Mouse (Mus musculus) erythroblast, embryonic 14.5 days (primary cell): ENCODE data around the gene Arhgap31.

ENCODE experiments used
- GATA1 ChIP-seq: IDR thresholded peaks from 2 replicates; pipeline ENCODE4 v1.6.1; 2012; ENCODE audit warnings: low read length, inconsistent platforms, mixed read lengths
- TAL1 ChIP-seq: IDR thresholded peaks from 3 replicates; pipeline ENCODE4 v1.6.1; 2012; ENCODE audit warnings: low read length, inconsistent platforms, mixed read lengths

DNA sequence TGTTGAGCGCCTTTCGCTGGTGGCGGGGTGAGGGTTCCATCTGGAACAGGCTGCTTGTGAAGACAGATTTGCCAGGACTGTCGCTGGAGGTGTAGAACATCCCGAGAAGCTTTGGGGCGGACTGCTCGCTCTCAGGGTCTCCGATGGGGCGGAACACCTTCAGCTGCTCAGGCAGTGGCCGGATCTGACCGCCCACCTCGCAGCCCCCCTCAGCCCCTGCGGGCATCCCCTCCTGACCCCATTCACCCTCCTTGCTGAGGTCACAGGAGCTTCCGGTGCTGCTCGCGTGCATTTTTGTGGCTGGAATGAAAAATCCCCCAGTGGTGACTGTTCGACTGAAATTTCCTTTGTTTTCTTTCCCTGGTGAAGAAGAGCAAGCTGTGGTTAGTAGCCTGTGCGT lies 104.0 kb downstream of the Arhgap31 start:
- TF ChIP-seq TAL1 (no peak), GATA1 (no peak)
